8 mouse cellular contexts compared by ENCODE assay signal in the genomic region with DNA sequence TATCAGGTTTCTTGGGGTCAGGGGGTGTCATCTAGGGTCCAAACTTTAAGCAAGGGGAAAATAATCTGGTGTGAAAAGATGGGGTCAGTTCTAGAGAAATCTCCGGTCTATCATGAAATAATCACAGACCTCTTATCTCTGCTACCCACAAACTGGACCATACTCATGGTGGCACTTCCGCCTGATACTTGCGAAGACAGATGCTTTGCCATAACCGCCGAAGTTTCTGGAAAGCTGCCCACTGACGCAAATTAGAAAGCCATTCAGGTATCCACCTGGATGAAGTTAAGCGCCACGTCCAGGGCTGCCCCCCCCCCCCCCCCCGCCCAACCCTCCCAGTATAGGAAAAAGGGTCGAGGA. TPM values are rescaled to one million over a fixed set of nuclear protein-coding genes. Genes with fewer than 3 reads are reported as not detected.
DNase-seq lines count a peak whose midpoint lies in the region; ATAC-seq and TF ChIP-seq lines count a peak whose summit lies in the region.

No protein-coding gene starts in this region.

- intact Hi-C loops in heart, adult 2 months (cut with DNase I), result no loop called here
- intact Hi-C loops in heart, postnatal 10 days (cut with DNase I), result no loop called here

- peak overlapping the region; percentile 89; the same call in 1 of the 2 replicates for H3K9ac ChIP-seq in heart, adult 2 months (ENCODE audit: low read depth, low read length)
- peak overlapping the region; percentile 95 for H3K9ac ChIP-seq in midbrain, embryonic 16.5 days (ENCODE audit: low read depth, low read length)

- ATAC-seq in midbrain, embryonic 16.5 days, result no peak

- TF ChIP-seq CTCF in heart, adult 2 months (IDR thresholded peaks at IDR 0.05), result no peak
- no peak for TF ChIP-seq CTCF in thymus, adult 2 months (IDR thresholded peaks at IDR 0.05; ENCODE audit: borderline replicate concordance, control insufficient read depth, extremely low read depth, insufficient read depth, low read length, poor library complexity)

- peak overlapping the region; percentile 63 for H3K4me2 ChIP-seq in midbrain, embryonic 16.5 days (ENCODE audit: low read length)

- H3K27me3 ChIP-seq in heart, adult 2 months (ENCODE audit: control insufficient read depth, insufficient read depth, low read length), result no peaks in the 10 kb centered on the region
- no peaks in the 10 kb centered on the region for H3K27me3 ChIP-seq in thymus, adult 2 months (ENCODE audit: control insufficient read depth, insufficient read depth, low read length)
- no peaks in the 10 kb centered on the region for H3K27me3 ChIP-seq in midbrain, embryonic 16.5 days (ENCODE audit: control insufficient read depth, insufficient read depth, low read depth, low read length)

- peak overlapping the region; percentile 96 for H3K4me3 ChIP-seq in heart, adult 2 months
- peak overlapping the region; percentile 83 for H3K4me3 ChIP-seq in thymus, adult 2 months (ENCODE audit: control insufficient read depth, insufficient read depth, low read length)
- peak overlapping the region; percentile 97 for H3K4me3 ChIP-seq in midbrain, embryonic 16.5 days (ENCODE audit: low read depth, low read length)

- peaks cover 5% of the 10 kb centered on the region for H3K4me1 ChIP-seq in heart, adult 2 months (ENCODE audit: control insufficient read depth, insufficient read depth, low read length)
- H3K4me1 ChIP-seq in thymus, adult 2 months (replicated peaks; ENCODE audit: control insufficient read depth, insufficient read depth, low read length), result peaks cover 4% of the 10 kb centered on the region
- peaks cover 22% of the 10 kb centered on the region for H3K4me1 ChIP-seq in midbrain, embryonic 16.5 days (ENCODE audit: control insufficient read depth, insufficient read depth, low read length)

- peaks cover 6% of the 10 kb centered on the region; the same call in 1 of the 2 replicates for H3K79me2 ChIP-seq in heart, adult 2 months (replicated peaks; ENCODE audit: control insufficient read depth, insufficient read depth, low read length)

- DNase-seq in heart, adult 2 months, result no peak
- no peak for DNase-seq in heart, postnatal 10 days
- no peak for DNase-seq in thymus, adult 2 months
- DNase-seq in thymus, adult 18-20 months, result no peak
- peak; percentile 55 for DNase-seq in induced T-regulatory cell, adult 2 months (ENCODE audit: low read depth)
- no peak for DNase-seq in testis, postnatal 14 days (ENCODE audit: low spot score)
- no peak for DNase-seq in layer of hippocampus, adult 9-10 months (ENCODE audit: low spot score)

- H3K36me3 ChIP-seq in heart, adult 2 months (ENCODE audit: control insufficient read depth, insufficient read depth, low read length), result peaks cover 9% of the 10 kb centered on the region
- H3K36me3 ChIP-seq in thymus, adult 2 months (ENCODE audit: control insufficient read depth, insufficient read depth, low read length), result no peaks in the 10 kb centered on the region
- H3K36me3 ChIP-seq in midbrain, embryonic 16.5 days (ENCODE audit: control insufficient read depth, insufficient read depth, low read length), result no peaks in the 10 kb centered on the region

- TF ChIP-seq POLR2A in heart, adult 2 months (IDR thresholded peaks at IDR 0.05; ENCODE audit: insufficient read depth, low read depth, low read length), result no peak
- no peak for TF ChIP-seq POLR2A in thymus, adult 2 months (IDR thresholded peaks at IDR 0.05; ENCODE audit: control insufficient read depth, extremely low read depth, insufficient read depth, low read length, poor library complexity)

- 3% methylated on average over 10 of the region's 10 CpGs for WGBS in heart, adult 2 months
- 8% methylated on average over 9 of the region's 10 CpGs for WGBS in thymus, adult 2 months
- 5% methylated on average over 9 of the region's 10 CpGs for WGBS in midbrain, embryonic 16.5 days

- peak overlapping the region; percentile 84 for H3K27ac ChIP-seq in heart, adult 2 months
- H3K27ac ChIP-seq in thymus, adult 2 months (ENCODE audit: control insufficient read depth, insufficient read depth, low read length), result no peak overlapping the region
- H3K27ac ChIP-seq in midbrain, embryonic 16.5 days (ENCODE audit: low read length), result peak overlapping the region; percentile 97

- H3K9me3 ChIP-seq in midbrain, embryonic 16.5 days (replicated peaks; ENCODE audit: control insufficient read depth, low read length, poor library complexity, severe bottlenecking), result no peaks in the 10 kb centered on the region

- no peak for TF ChIP-seq EP300 in heart, adult 2 months (IDR thresholded peaks at IDR 0.05; ENCODE audit: insufficient read depth, low read depth, low read length)

RNA-seq across cellular contexts. Expression of a gene that starts 1.8 kb away (rescaled TPM):
- 10 to 100 TPM; 32.4 to 38.1 TPM for total RNA-seq in heart, adult 2 months (2021)
- polyA plus RNA-seq in heart, adult 2 months (2012; rRNA removed), result 15.9 and 24.9 TPM in 2 replicates
- 10 to 100 TPM; 34.0 to 42.4 TPM for total RNA-seq in heart, postnatal 10 days (2021)
- polyA plus RNA-seq in thymus, adult 2 months (2012; rRNA removed), result 31.9 and 34.8 TPM in 2 replicates
- 25.0 and 27.2 TPM in 2 replicates for polyA plus RNA-seq in midbrain, embryonic 16.5 days (2015; fragmentation: Nextera tagmentation; extraction: Ambion mirVana)

RNA-seq across cellular contexts. Expression of a gene that starts 28.3 kb away (rescaled TPM):
- 10 to 100 TPM; 12.9 to 16.8 TPM for total RNA-seq in heart, adult 2 months (2021)
- 10.2 and 16.4 TPM in 2 replicates for polyA plus RNA-seq in heart, adult 2 months (2012; rRNA removed)
- total RNA-seq in heart, postnatal 10 days (2021), result 10 to 100 TPM; 12.8 to 13.3 TPM
- polyA plus RNA-seq in thymus, adult 2 months (2012; rRNA removed), result 18.7 and 19.6 TPM in 2 replicates
- 66.4 and 66.9 TPM in 2 replicates for polyA plus RNA-seq in midbrain, embryonic 16.5 days (2015; fragmentation: Nextera tagmentation; extraction: Ambion mirVana)
